Mouse (Mus musculus) heart, embryonic 11.5 days (tissue): ENCODE measurements around the gene Hs3st1. TPM values are rescaled to one million over a fixed set of nuclear protein-coding genes. Genes with fewer than 3 reads are reported as not detected.
A peak's percentile ranks its signal among the peaks of the same experiment; 100 is the strongest.

Experiments used
- ATAC-seq: fragments of 200-750 bp; cut with Nextera tagmentation; replicated peaks from 2 replicates; pipeline ENCODE4 v1.8.0; 2017; ENCODE audit warnings: moderate library complexity; ENCODE audit not compliant: insufficient number of reproducible peaks, low FRiP score, low TSS enrichment
- H3K27ac ChIP-seq: fragments of 300-500 bp; sonication (generic); 2 replicates; pipeline ENCODE4 v1.5.1; 2014; ENCODE audit warnings: mild to moderate bottlenecking, low read depth, low read length
- H3K27me3 ChIP-seq: fragments of 300-500 bp; sonication (generic); 2 replicates; pipeline ENCODE4 v1.6.1; 2014; ENCODE audit warnings: mild to moderate bottlenecking, low read length, mixed read lengths; ENCODE audit not compliant: control insufficient read depth, insufficient read depth
- H3K36me3 ChIP-seq: fragments of 300-500 bp; sonication (generic); 2 replicates; pipeline ENCODE4 v1.6.1; 2014; ENCODE audit warnings: mild to moderate bottlenecking, low read length, moderate library complexity, mixed read lengths; ENCODE audit not compliant: control insufficient read depth, insufficient read depth
- H3K4me1 ChIP-seq: fragments of 300-500 bp; sonication (generic); 2 replicates; pipeline ENCODE4 v1.6.1; 2014; ENCODE audit warnings: low read length; ENCODE audit not compliant: control insufficient read depth, insufficient read depth
- H3K4me2 ChIP-seq: fragments of 300-500 bp; sonication (generic); 2 replicates; pipeline ENCODE4 v1.6.1; 2014; ENCODE audit warnings: mild to moderate bottlenecking, moderate library complexity
- H3K4me3 ChIP-seq: fragments of 300-500 bp; sonication (generic); 2 replicates; pipeline ENCODE4 v1.5.1; 2014; ENCODE audit warnings: low read depth, low read length
- H3K9ac ChIP-seq: fragments of 300-500 bp; sonication (generic); 2 replicates; pipeline ENCODE4 v1.6.1; 2014; ENCODE audit warnings: mild to moderate bottlenecking, low read depth, low read length, moderate library complexity
- H3K9me3 ChIP-seq: fragments of 300-500 bp; sonication (generic); replicated peaks from 2 replicates; pipeline ENCODE4 v1.6.1; 2016; ENCODE audit warnings: low read length; ENCODE audit not compliant: control insufficient read depth
- WGBS: fragments of 180-500 bp; shearing (Covaris S2); extraction: QIAGEN DNeasy Blood & Tissue Kit; methylation state at CpG from one replicate; pipeline ENCODE4 v1.1.7; 2014; ENCODE audit not compliant: insufficient replicate concordance; 5-methylcytosine and 5-hydroxymethylcytosine counted together
- polyA plus RNA-seq: library from polyadenylated mRNA; unstranded; fragments of >200 nt; fragmentation: Nextera tagmentation; extraction: Ambion mirVana; gene quantifications from 2 replicates; pipeline ENCODE4 v1.2.1, GENCODE M21; 2014

Gene Hs3st1
- polyA plus RNA-seq, 1 experiment from 2014 or later = 7.0 TPM

DNA sequence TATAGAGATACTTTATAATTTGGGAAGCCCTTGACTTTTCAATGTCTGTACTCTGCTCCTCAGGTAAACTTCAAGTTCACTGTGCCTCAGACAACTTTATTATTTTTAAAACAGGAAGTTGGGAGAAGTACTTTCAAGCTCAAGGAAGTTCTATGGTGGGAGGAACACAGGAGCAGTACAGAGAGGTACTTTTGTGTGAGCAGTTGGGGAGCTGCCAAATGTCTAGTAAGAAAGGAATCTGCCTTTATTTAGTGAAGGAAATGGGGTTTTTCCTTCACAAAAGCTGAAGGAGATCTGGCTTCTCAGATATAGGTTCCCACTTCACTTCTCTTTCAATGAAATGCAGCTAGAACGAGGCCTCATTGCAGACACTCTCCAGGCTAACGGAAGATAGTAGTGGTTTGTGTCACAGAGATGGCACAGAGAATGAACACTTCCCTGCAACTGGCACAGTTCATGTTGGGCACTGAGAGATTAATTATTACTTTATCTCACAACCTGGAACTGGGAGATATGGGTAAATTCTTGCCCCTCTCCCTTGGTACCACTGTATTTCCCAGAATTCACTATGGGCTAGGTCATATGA, 3.7 kb upstream of the Hs3st1 start:
- H3K4me2 ChIP-seq = no peak overlapping the region
- no peaks in the 10 kb centered on the region for H3K9me3 ChIP-seq
- ATAC-seq = no peak; the same call in 1 of the 2 replicates
- no peak overlapping the region for H3K9ac ChIP-seq
- H3K4me3 ChIP-seq = no peak overlapping the region
- H3K36me3 ChIP-seq = no peaks in the 10 kb centered on the region
- H3K27ac ChIP-seq = peak overlapping the region; percentile 3; the same call in 1 of the 2 replicates
- WGBS = 48% methylated on average over 2 of the region's 2 CpGs
- H3K4me1 ChIP-seq = 0 out of 2 replicates have a peak, but pooled peaks cover 5% of the 10 kb centered on the region
- no peaks in the 10 kb centered on the region for H3K27me3 ChIP-seq

DNA sequence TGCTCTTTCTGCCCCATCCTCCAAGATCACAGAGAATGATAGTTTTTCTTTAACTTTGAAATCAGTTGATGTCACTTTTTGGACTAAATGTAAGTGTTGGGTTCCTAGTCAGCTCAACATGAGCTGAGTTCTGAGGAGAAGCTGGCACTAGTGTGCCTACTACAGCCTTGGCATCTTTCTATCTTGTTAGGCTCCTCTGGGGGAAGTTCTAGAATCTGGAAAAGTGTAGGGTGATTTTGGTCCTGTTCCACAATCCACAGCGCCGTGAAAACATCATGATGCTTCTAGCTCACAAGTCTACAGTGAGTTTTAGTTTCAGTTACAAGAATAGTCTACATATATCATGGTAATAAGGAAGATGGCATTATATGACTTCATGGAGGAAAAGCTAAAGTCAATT, 18.4 kb downstream of the Hs3st1 start:
- no peaks in the 10 kb centered on the region for H3K36me3 ChIP-seq
- 88% methylated on average over 2 of the region's 2 CpGs for WGBS
- H3K27ac ChIP-seq = no peak overlapping the region
- no peak overlapping the region for H3K9ac ChIP-seq
- no peaks in the 10 kb centered on the region for H3K27me3 ChIP-seq
- H3K4me1 ChIP-seq = peaks cover 5% of the 10 kb centered on the region; the same call in 1 of the 2 replicates
- H3K4me3 ChIP-seq = no peak overlapping the region
- ATAC-seq = no peak
- no peaks in the 10 kb centered on the region for H3K9me3 ChIP-seq
- no peak overlapping the region for H3K4me2 ChIP-seq

GRCm38 (mm10) chr5:39733750-39734443, 21.4 kb downstream of the Hs3st1 start:
- no peak overlapping the region for H3K4me3 ChIP-seq
- H3K9me3 ChIP-seq = no peaks in the 10 kb centered on the region
- no peaks in the 10 kb centered on the region for H3K36me3 ChIP-seq
- ATAC-seq = no peak
- no peak overlapping the region for H3K27ac ChIP-seq
- WGBS = 79% methylated on average over 1 of the region's 1 CpGs
- H3K4me1 ChIP-seq = peaks cover 5% of the 10 kb centered on the region; the same call in 1 of the 2 replicates
- H3K27me3 ChIP-seq = no peaks in the 10 kb centered on the region
- H3K4me2 ChIP-seq = no peak overlapping the region
- no peak overlapping the region for H3K9ac ChIP-seq

GRCm38 (mm10) chr5:39733013-39733749, 22.1 kb downstream of the Hs3st1 start:
- no peaks in the 10 kb centered on the region for H3K9me3 ChIP-seq

GRCm38 (mm10) chr5:39715694-39716550, 39.4 kb downstream of the Hs3st1 start:
- Histone ChIP-seq H3K4me2 (no peak overlapping the region), H3K27ac (no peak overlapping the region), H3K36me3 (no peaks in the 10 kb centered on the region), H3K4me3 (no peak overlapping the region), H3K9me3 (no peaks in the 10 kb centered on the region), H3K4me1 (no peaks in the 10 kb centered on the region), H3K9ac (no peak overlapping the region), H3K27me3 (no peaks in the 10 kb centered on the region)
- WGBS = 71% methylated on average over 13 of the region's 13 CpGs
- ATAC-seq = no peak

More at GRCm38 (mm10) chr5:39733013-39733749, 22.1 kb downstream of the Hs3st1 start:
- no peak overlapping the region for H3K4me2 ChIP-seq
- 9% methylated on average over 5 of the region's 5 CpGs for WGBS
- no peaks in the 10 kb centered on the region for H3K27me3 ChIP-seq
- H3K27ac ChIP-seq = no peak overlapping the region
- no peak for ATAC-seq
- no peak overlapping the region for H3K4me3 ChIP-seq
- H3K36me3 ChIP-seq = no peaks in the 10 kb centered on the region
- H3K4me1 ChIP-seq = peaks cover 5% of the 10 kb centered on the region; the same call in 1 of the 2 replicates
- no peak overlapping the region for H3K9ac ChIP-seq

- H3K9ac ChIP-seq = no peak overlapping the region
- H3K36me3 ChIP-seq = no peaks in the 10 kb centered on the region
- no peak overlapping the region for H3K4me2 ChIP-seq
- no peaks in the 10 kb centered on the region for H3K27me3 ChIP-seq
- H3K4me1 ChIP-seq = no peaks in the 10 kb centered on the region
- no peak overlapping the region for H3K27ac ChIP-seq
- no peak for ATAC-seq
- H3K4me3 ChIP-seq = no peak overlapping the region
- H3K9me3 ChIP-seq = no peaks in the 10 kb centered on the region
- 82% methylated on average over 5 of the region's 5 CpGs for WGBS
These were observed 40.1 kb downstream of the Hs3st1 start for GRCm38 (mm10) chr5:39715193-39715592.

GRCm38 (mm10) chr5:39705539-39705938, 49.7 kb downstream of the Hs3st1 start:
- Histone ChIP-seq H3K36me3 (no peaks in the 10 kb centered on the region), H3K4me2 (no peak overlapping the region), H3K9ac (no peak overlapping the region), H3K27ac (no peak overlapping the region), H3K9me3 (no peaks in the 10 kb centered on the region), H3K4me1 (no peaks in the 10 kb centered on the region), H3K27me3 (no peaks in the 10 kb centered on the region), H3K4me3 (no peak overlapping the region)
- ATAC-seq = no peak
- WGBS = 82% methylated on average over 3 of the region's 3 CpGs

DNA sequence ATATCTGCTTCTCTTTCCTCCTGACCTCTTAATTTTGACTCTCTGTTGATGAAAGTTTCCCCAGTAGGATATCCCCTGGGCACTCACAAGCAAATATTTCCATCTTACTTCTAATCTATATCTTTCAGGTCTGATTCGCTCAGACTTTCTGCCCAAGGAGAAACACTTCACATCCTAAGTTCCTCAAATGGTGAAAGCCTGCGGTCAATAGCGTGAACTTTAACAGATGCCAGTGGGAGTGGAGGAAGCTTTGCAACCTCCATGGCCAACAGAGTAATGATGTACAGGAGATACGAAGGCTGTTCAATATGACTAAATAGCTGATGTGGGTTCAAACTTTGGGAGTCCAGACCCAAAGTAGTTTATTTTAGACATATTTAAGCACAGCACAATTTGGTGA, 94.4 kb downstream of the Hs3st1 start:
- Histone ChIP-seq H3K9me3 (no peaks in the 10 kb centered on the region), H3K9ac (no peak overlapping the region), H3K4me1 (no peaks in the 10 kb centered on the region), H3K36me3 (no peaks in the 10 kb centered on the region), H3K27ac (no peak overlapping the region), H3K27me3 (no peaks in the 10 kb centered on the region), H3K4me2 (no peak overlapping the region), H3K4me3 (no peak overlapping the region)
- no peak for ATAC-seq
- 87% methylated on average over 4 of the region's 4 CpGs for WGBS
